Mouse (Mus musculus) neural tube, embryonic 12.5 days (tissue): Measurements from ENCODE around the gene Jazf1. TPM values are rescaled to one million over a fixed set of nuclear protein-coding genes. Genes with fewer than 3 reads are reported as not detected.

Source experiments
- ATAC-seq: fragments of 200-750 bp; cut with Nextera tagmentation; 2 replicates; pipeline ENCODE4 v1.8.0; 2017; ENCODE audit warnings: low read depth, mild to moderate bottlenecking, moderate TSS enrichment, moderate library complexity; ENCODE audit not compliant: low FRiP score
- H3K27ac ChIP-seq: fragments of 300-500 bp; sonication (generic); 2 replicates; pipeline ENCODE4 v1.5.1; 2016
- H3K27me3 ChIP-seq: fragments of 300-500 bp; sonication (generic); replicated peaks from 2 replicates; pipeline ENCODE4 v1.6.1; 2016; ENCODE audit warnings: mild to moderate bottlenecking
- H3K36me3 ChIP-seq: fragments of 300-500 bp; sonication (generic); 2 replicates; pipeline ENCODE4 v1.6.1; 2016; ENCODE audit warnings: mild to moderate bottlenecking
- H3K4me1 ChIP-seq: fragments of 300-500 bp; sonication (generic); 2 replicates; pipeline ENCODE4 v1.6.1; 2016
- H3K4me2 ChIP-seq: fragments of 300-500 bp; sonication (generic); replicated peaks from 2 replicates; pipeline ENCODE4 v1.6.1; 2016; ENCODE audit warnings: mild to moderate bottlenecking
- H3K4me3 ChIP-seq: fragments of 300-500 bp; sonication (generic); 2 replicates; pipeline ENCODE4 v1.5.1; 2016
- H3K9ac ChIP-seq: fragments of 300-500 bp; sonication (generic); 2 replicates; pipeline ENCODE4 v1.6.1; 2016; ENCODE audit warnings: mild to moderate bottlenecking
- H3K9me3 ChIP-seq: fragments of 300-500 bp; sonication (generic); 2 replicates; pipeline ENCODE4 v1.6.1; 2016; ENCODE audit warnings: mild to moderate bottlenecking
- WGBS: fragments of 180-500 bp; shearing (Covaris S2); methylation state at CpG from one replicate; pipeline ENCODE4 v1.1.7; 2016; 5-methylcytosine and 5-hydroxymethylcytosine counted together
- polyA plus RNA-seq: library from polyadenylated mRNA; unstranded; fragments of >200 nt; fragmentation: Nextera tagmentation; extraction: Ambion mirVana; gene quantifications from 2 replicates; pipeline ENCODE4 v1.2.1, GENCODE M21; 2016

The Jazf1 gene
- polyA plus RNA-seq, 1 experiment from 2014 or later = 14.1 TPM

- 58% methylated on average over 9 of the region's 9 CpGs for WGBS
- ATAC-seq = no peak
Measured at GRCm38 (mm10) chr6:52796035-52796598, 272.3 kb downstream of the Jazf1 start.

GRCm38 (mm10) chr6:52795029-52795841, 273.2 kb downstream of the Jazf1 start:
- peaks cover 28% of the 10 kb centered on the region for H3K4me1 ChIP-seq
- H3K36me3 ChIP-seq = no peaks in the 10 kb centered on the region
- no peak overlapping the region for H3K4me3 ChIP-seq
- no peaks in the 10 kb centered on the region for H3K27me3 ChIP-seq
- 64% methylated on average over 16 of the region's 16 CpGs for WGBS
- no peak overlapping the region for H3K9ac ChIP-seq
- no peak for ATAC-seq
- no peaks in the 10 kb centered on the region for H3K9me3 ChIP-seq
- H3K4me2 ChIP-seq = no peak overlapping the region
- no peak overlapping the region for H3K27ac ChIP-seq

More at GRCm38 (mm10) chr6:52796035-52796598, 272.3 kb downstream of the Jazf1 start:
- H3K27ac ChIP-seq = no peak overlapping the region
- no peaks in the 10 kb centered on the region for H3K9me3 ChIP-seq
- H3K36me3 ChIP-seq = no peaks in the 10 kb centered on the region
- no peak overlapping the region for H3K4me2 ChIP-seq
- H3K4me3 ChIP-seq = no peak overlapping the region
- no peaks in the 10 kb centered on the region for H3K27me3 ChIP-seq
- H3K9ac ChIP-seq = no peak overlapping the region
- H3K4me1 ChIP-seq = peaks cover 26% of the 10 kb centered on the region

GRCm38 (mm10) chr6:52792455-52792854, 276.0 kb downstream of the Jazf1 start:
- Histone ChIP-seq H3K9ac (no peak overlapping the region), H3K27ac (no peak overlapping the region), H3K9me3 (no peaks in the 10 kb centered on the region), H3K4me3 (no peak overlapping the region), H3K4me1 (peaks cover 32% of the 10 kb centered on the region), H3K27me3 (no peaks in the 10 kb centered on the region), H3K36me3 (no peaks in the 10 kb centered on the region), H3K4me2 (no peak overlapping the region)
- no peak for ATAC-seq
- WGBS = 78% methylated on average over 3 of the region's 3 CpGs

GRCm38 (mm10) chr6:52790781-52791180, 277.6 kb downstream of the Jazf1 start:
- Histone ChIP-seq H3K4me3 (no peak overlapping the region), H3K27ac (no peak overlapping the region), H3K9me3 (no peaks in the 10 kb centered on the region), H3K4me2 (no peak overlapping the region), H3K36me3 (no peaks in the 10 kb centered on the region), H3K9ac (no peak overlapping the region), H3K27me3 (no peaks in the 10 kb centered on the region), H3K4me1 (peaks cover 16% of the 10 kb centered on the region; the same call in 1 of the 2 replicates)
- WGBS = 71% methylated on average over 4 of the region's 4 CpGs
- ATAC-seq = no peak

GRCm38 (mm10) chr6:52790316-52790715, 278.1 kb downstream of the Jazf1 start:
- H3K36me3 ChIP-seq = no peaks in the 10 kb centered on the region
- ATAC-seq = no peak
- H3K27ac ChIP-seq = no peak overlapping the region
- no peak overlapping the region for H3K4me2 ChIP-seq
- H3K9me3 ChIP-seq = no peaks in the 10 kb centered on the region
- H3K4me3 ChIP-seq = no peak overlapping the region
- no peaks in the 10 kb centered on the region for H3K27me3 ChIP-seq
- WGBS = 76% methylated on average over 10 of the region's 10 CpGs
- H3K9ac ChIP-seq = no peak overlapping the region
- H3K4me1 ChIP-seq = peaks cover 14% of the 10 kb centered on the region; the same call in 1 of the 2 replicates

GRCm38 (mm10) chr6:52779546-52779945, 288.9 kb downstream of the Jazf1 start:
- H3K27ac ChIP-seq = no peak overlapping the region
- H3K27me3 ChIP-seq = no peaks in the 10 kb centered on the region
- H3K4me3 ChIP-seq = no peak overlapping the region
- no peaks in the 10 kb centered on the region for H3K36me3 ChIP-seq
- H3K4me2 ChIP-seq = no peak overlapping the region
- no peak overlapping the region for H3K9ac ChIP-seq
- 75% methylated on average over 5 of the region's 5 CpGs for WGBS
- no peaks in the 10 kb centered on the region for H3K4me1 ChIP-seq
- no peak for ATAC-seq
- no peaks in the 10 kb centered on the region; the same call in 1 of the 2 replicates for H3K9me3 ChIP-seq

- H3K4me3 ChIP-seq = no peak overlapping the region
- H3K4me2 ChIP-seq = no peak overlapping the region
- no peaks in the 10 kb centered on the region for H3K27me3 ChIP-seq
- H3K9me3 ChIP-seq = no peaks in the 10 kb centered on the region
- H3K36me3 ChIP-seq = no peaks in the 10 kb centered on the region
- 74% methylated on average over 5 of the region's 5 CpGs for WGBS
- H3K9ac ChIP-seq = no peak overlapping the region
- no peak overlapping the region for H3K27ac ChIP-seq
- no peaks in the 10 kb centered on the region for H3K4me1 ChIP-seq
- no peak for ATAC-seq
Measured at GRCm38 (mm10) chr6:52778523-52778922, 289.9 kb downstream of the Jazf1 start.

GRCm38 (mm10) chr6:52777034-52777433, 291.4 kb downstream of the Jazf1 start:
- ATAC-seq = no peak
- no peaks in the 10 kb centered on the region for H3K27me3 ChIP-seq
- no peak overlapping the region for H3K4me3 ChIP-seq
- no peaks in the 10 kb centered on the region for H3K36me3 ChIP-seq
- no peaks in the 10 kb centered on the region for H3K9me3 ChIP-seq
- 86% methylated on average over 8 of the region's 8 CpGs for WGBS
- no peak overlapping the region for H3K27ac ChIP-seq
- no peak overlapping the region for H3K9ac ChIP-seq
- no peaks in the 10 kb centered on the region for H3K4me1 ChIP-seq
- H3K4me2 ChIP-seq = no peak overlapping the region

GRCm38 (mm10) chr6:52775956-52776355, 292.5 kb downstream of the Jazf1 start:
- no peak for ATAC-seq
- Histone ChIP-seq H3K4me1 (no peaks in the 10 kb centered on the region), H3K9me3 (no peaks in the 10 kb centered on the region), H3K27me3 (no peaks in the 10 kb centered on the region), H3K4me3 (no peak overlapping the region), H3K36me3 (no peaks in the 10 kb centered on the region), H3K9ac (no peak overlapping the region), H3K4me2 (no peak overlapping the region), H3K27ac (no peak overlapping the region)
- 87% methylated on average over 8 of the region's 8 CpGs for WGBS

GRCm38 (mm10) chr6:52775350-52775749, 293.1 kb downstream of the Jazf1 start:
- no peaks in the 10 kb centered on the region for H3K36me3 ChIP-seq
- H3K4me1 ChIP-seq = no peaks in the 10 kb centered on the region
- WGBS = 83% methylated on average over 3 of the region's 3 CpGs
- H3K4me2 ChIP-seq = no peak overlapping the region
- no peaks in the 10 kb centered on the region for H3K27me3 ChIP-seq
- no peaks in the 10 kb centered on the region for H3K9me3 ChIP-seq
- H3K4me3 ChIP-seq = no peak overlapping the region
- H3K9ac ChIP-seq = no peak overlapping the region
- ATAC-seq = no peak
- H3K27ac ChIP-seq = no peak overlapping the region

GRCm38 (mm10) chr6:52773132-52773531, 295.3 kb downstream of the Jazf1 start:
- Histone ChIP-seq H3K9me3 (no peaks in the 10 kb centered on the region), H3K4me2 (no peak overlapping the region), H3K9ac (no peak overlapping the region), H3K4me3 (no peak overlapping the region), H3K27ac (no peak overlapping the region), H3K4me1 (no peaks in the 10 kb centered on the region), H3K36me3 (peaks cover 7% of the 10 kb centered on the region), H3K27me3 (no peaks in the 10 kb centered on the region)
- ATAC-seq = no peak
- WGBS = 87% methylated on average over 5 of the region's 5 CpGs

- no peak overlapping the region for H3K4me2 ChIP-seq
- no peak overlapping the region for H3K4me3 ChIP-seq
- H3K9ac ChIP-seq = no peak overlapping the region
- peaks cover 23% of the 10 kb centered on the region for H3K36me3 ChIP-seq
- H3K4me1 ChIP-seq = no peaks in the 10 kb centered on the region
- 84% methylated on average over 1 of the region's 1 CpGs for WGBS
- ATAC-seq = no peak
- no peaks in the 10 kb centered on the region for H3K9me3 ChIP-seq
- H3K27ac ChIP-seq = no peak overlapping the region
- no peaks in the 10 kb centered on the region for H3K27me3 ChIP-seq
Measured at GRCm38 (mm10) chr6:52770789-52771188, 297.6 kb downstream of the Jazf1 start.

- Histone ChIP-seq H3K4me1 (no peaks in the 10 kb centered on the region), H3K4me2 (no peak overlapping the region), H3K27ac (no peak overlapping the region), H3K9ac (no peak overlapping the region), H3K27me3 (no peaks in the 10 kb centered on the region), H3K4me3 (no peak overlapping the region), H3K9me3 (no peaks in the 10 kb centered on the region), H3K36me3 (peaks cover 33% of the 10 kb centered on the region)
- ATAC-seq = no peak
- 73% methylated on average over 7 of the region's 7 CpGs for WGBS
Measured at GRCm38 (mm10) chr6:52765206-52765605, 303.2 kb downstream of the Jazf1 start.
